Mouse (Mus musculus) kidney, embryonic 16.5 days (tissue): ENCODE results near the gene Gmnn. TPM values are rescaled to one million over a fixed set of nuclear protein-coding genes. Genes with fewer than 3 reads are reported as not detected.

Experiments
- ATAC-seq: fragments of 200-750 bp; cut with Nextera tagmentation; 2 replicates; pipeline ENCODE4 v1.8.0; 2017; ENCODE audit warnings: moderate TSS enrichment; ENCODE audit not compliant: low FRiP score, low TSS enrichment
- H3K27ac ChIP-seq: fragments of 300-500 bp; sonication (generic); 2 replicates; pipeline ENCODE4 v1.5.1; 2014; ENCODE audit warnings: low read length
- H3K27me3 ChIP-seq: fragments of 300-500 bp; sonication (generic); 2 replicates; pipeline ENCODE4 v1.6.1; 2014; ENCODE audit warnings: low read length, control low read depth, mixed read lengths; ENCODE audit not compliant: insufficient read depth
- H3K36me3 ChIP-seq: fragments of 300-500 bp; sonication (generic); 2 replicates; pipeline ENCODE4 v1.6.1; 2014; ENCODE audit warnings: low read length, control low read depth, mixed read lengths; ENCODE audit not compliant: insufficient read depth
- H3K4me1 ChIP-seq: fragments of 300-500 bp; sonication (generic); 2 replicates; pipeline ENCODE4 v1.6.1; 2014; ENCODE audit warnings: low read length, control low read depth, mixed read lengths; ENCODE audit not compliant: insufficient read depth
- H3K4me2 ChIP-seq: fragments of 300-500 bp; sonication (generic); replicated peaks from 2 replicates; pipeline ENCODE4 v1.6.1; 2014; ENCODE audit warnings: low read depth, low read length
- H3K4me3 ChIP-seq: fragments of 300-500 bp; sonication (generic); 2 replicates; pipeline ENCODE4 v1.5.1; 2014; ENCODE audit warnings: mild to moderate bottlenecking, low read length
- H3K9ac ChIP-seq: fragments of 300-500 bp; sonication (generic); replicated peaks from 2 replicates; pipeline ENCODE4 v1.6.1; 2014; ENCODE audit warnings: low read length
- H3K9me3 ChIP-seq: fragments of 300-500 bp; sonication (generic); 2 replicates; pipeline ENCODE4 v1.6.1; 2016; ENCODE audit warnings: low read length, control low read depth
- WGBS: fragments of 180-500 bp; shearing (Covaris S2); extraction: QIAGEN DNeasy Blood & Tissue Kit; methylation state at CpG from one replicate; pipeline ENCODE4 v1.1.7; 2014; 5-methylcytosine and 5-hydroxymethylcytosine counted together
- polyA plus RNA-seq: library from polyadenylated mRNA; unstranded; fragments of >200 nt; fragmentation: Nextera tagmentation; extraction: Ambion mirVana; gene quantifications from 2 replicates; pipeline ENCODE4 v1.2.1, GENCODE M21; 2015

Gmnn gene
- polyA plus RNA-seq, 1 experiment from 2014 or later = 104 TPM

DNA sequence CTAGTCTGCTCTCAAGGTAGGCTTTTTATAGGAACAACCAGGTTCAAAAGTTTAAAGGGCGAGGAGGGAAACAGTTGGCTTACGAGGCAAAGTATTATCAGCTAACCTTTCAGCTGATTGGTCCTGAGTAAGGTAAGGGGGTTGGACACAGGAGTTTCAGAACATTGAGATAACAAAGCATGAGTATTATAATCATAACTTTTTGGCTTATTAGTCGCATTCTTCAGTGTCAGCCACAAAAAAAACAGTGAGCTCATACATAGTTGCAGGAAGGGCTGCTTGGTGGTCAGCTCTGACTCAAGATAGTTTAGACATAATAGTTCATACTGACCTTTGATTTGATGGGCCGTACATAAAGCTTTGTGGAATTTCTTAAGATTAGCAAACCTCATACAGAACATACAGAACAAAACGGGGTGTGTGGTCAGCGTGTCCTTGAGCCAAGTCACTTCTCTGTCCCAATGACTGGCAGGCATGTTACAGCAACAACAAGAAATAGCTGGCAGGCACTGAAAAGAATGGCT lies 26.1 kb downstream of the Gmnn start:
- 67% methylated on average over 6 of the region's 6 CpGs for WGBS
- Histone ChIP-seq H3K4me3 (no peak overlapping the region), H3K4me1 (no peaks in the 10 kb centered on the region), H3K27me3 (no peaks in the 10 kb centered on the region), H3K9me3 (no peaks in the 10 kb centered on the region), H3K27ac (no peak overlapping the region), H3K4me2 (no peak overlapping the region), H3K36me3 (no peaks in the 10 kb centered on the region), H3K9ac (no peak overlapping the region)
- no peak for ATAC-seq

DNA sequence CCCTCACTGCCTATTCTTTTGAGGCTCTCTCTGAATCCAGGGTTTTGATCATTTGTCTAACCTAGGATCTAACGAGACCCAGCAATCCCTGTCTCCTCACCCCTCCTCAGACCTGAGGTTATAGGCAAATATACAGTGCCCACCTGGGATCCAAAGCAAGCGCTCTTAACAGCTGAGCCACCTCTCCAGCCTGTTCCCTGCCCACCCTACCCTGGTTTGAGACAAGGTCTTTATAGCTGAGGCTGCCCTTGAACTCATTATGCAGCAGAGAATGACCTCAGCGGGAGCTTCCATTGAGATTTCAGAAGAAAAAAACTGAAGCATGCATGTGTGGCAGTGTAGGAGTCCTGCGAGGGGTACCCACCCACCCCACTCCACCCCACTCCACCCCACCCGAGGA lies 27.2 kb downstream of the Gmnn start:
- no peak overlapping the region for H3K27ac ChIP-seq
- H3K27me3 ChIP-seq = no peaks in the 10 kb centered on the region
- no peaks in the 10 kb centered on the region for H3K9me3 ChIP-seq
- H3K36me3 ChIP-seq = no peaks in the 10 kb centered on the region
- ATAC-seq = no peak
- 88% methylated on average over 5 of the region's 5 CpGs for WGBS
- no peak overlapping the region for H3K4me3 ChIP-seq
- no peak overlapping the region for H3K9ac ChIP-seq
- H3K4me2 ChIP-seq = no peak overlapping the region
- no peaks in the 10 kb centered on the region for H3K4me1 ChIP-seq

DNA sequence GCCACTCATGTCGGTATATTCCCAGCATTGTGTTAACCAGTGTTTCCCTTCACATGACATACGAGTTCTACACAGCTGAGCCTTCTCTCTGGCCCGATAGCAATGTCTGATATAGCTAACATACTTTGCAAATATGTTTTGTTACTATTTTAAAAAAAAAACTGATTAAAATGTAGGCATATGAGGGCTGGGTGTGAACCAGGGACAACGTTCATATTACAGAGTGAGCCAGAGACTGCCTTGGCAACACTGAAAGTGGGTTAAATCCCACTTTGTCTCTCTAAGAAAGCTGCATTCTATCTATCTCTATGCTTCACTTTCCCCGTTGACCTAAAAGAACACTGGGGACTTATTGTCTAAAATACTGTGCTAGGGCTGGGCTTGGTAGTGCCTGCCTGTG lies 32.6 kb downstream of the Gmnn start:
- ATAC-seq = no peak
- Histone ChIP-seq H3K27me3 (no peaks in the 10 kb centered on the region), H3K4me1 (0 out of 2 replicates have a peak, but pooled peaks cover 5% of the 10 kb centered on the region), H3K4me3 (no peak overlapping the region), H3K9ac (no peak overlapping the region), H3K36me3 (no peaks in the 10 kb centered on the region), H3K4me2 (no peak overlapping the region), H3K9me3 (no peaks in the 10 kb centered on the region), H3K27ac (no peak overlapping the region)
- WGBS = 86% methylated on average over 5 of the region's 5 CpGs

DNA sequence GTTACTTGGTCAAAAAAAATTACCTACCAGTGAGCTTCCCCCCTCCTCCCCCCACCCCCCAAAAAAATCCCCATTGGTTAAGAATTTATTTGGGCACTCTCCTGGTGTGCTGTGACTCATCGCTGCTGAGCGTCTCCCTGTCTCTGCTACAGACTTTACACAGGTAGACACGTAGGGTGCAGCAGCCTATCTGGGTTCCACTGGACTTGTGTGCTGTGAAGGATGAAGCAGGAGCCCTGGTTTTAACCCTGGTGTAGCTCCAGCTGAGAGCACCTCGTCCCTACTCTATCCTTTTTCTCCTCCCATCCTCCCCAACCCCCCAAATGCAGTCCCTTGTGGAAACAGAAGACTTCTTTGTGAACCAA lies 37.3 kb downstream of the Gmnn start:
- ATAC-seq = peak; percentile 80
- no peak overlapping the region for H3K4me3 ChIP-seq
- H3K4me1 ChIP-seq = peaks cover 10% of the 10 kb centered on the region
- H3K27ac ChIP-seq = no peak overlapping the region
- no peak overlapping the region for H3K9ac ChIP-seq
- H3K27me3 ChIP-seq = no peaks in the 10 kb centered on the region
- WGBS = 24% methylated on average over 4 of the region's 4 CpGs
- H3K36me3 ChIP-seq = no peaks in the 10 kb centered on the region
- no peaks in the 10 kb centered on the region for H3K9me3 ChIP-seq
- peak overlapping the region; percentile 10 for H3K4me2 ChIP-seq

DNA sequence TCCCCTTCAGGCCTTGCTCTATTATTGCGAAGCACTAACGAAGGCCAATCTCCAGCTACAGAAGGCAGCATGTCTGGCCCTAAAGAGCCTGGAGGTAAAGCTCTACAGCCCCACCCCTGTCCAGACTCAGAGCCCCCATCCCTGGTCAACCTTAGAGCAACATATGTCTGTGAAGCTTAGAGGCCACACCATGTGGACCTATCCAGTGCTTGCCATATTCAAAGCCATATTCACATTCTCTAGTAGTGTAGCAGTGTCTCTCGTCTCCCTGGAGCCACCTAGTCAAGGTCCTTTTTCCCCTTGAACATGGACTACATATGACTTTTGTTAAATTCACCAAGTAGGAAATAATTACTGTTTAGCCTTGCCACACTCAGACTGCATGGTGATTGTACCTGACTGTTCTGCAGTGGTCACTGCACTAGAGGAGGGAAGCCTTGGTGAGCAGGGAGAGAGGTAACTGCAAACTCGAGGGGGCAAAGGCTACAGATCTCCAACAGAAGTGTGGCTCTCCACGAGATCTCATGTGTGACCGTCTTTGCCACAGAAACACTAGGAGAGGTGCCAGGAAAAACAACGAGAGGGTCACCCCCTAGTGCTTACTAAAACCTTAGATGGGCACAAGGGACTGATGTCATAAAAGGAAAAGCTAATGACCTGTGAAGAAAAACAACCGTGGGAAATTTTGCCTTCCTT lies 37.9 kb downstream of the Gmnn start:
- peak; percentile 84 for ATAC-seq
- Histone ChIP-seq H3K27ac (no peak overlapping the region), H3K4me2 (peak overlapping the region; percentile 10), H3K9me3 (no peaks in the 10 kb centered on the region), H3K27me3 (no peaks in the 10 kb centered on the region), H3K4me1 (peaks cover 10% of the 10 kb centered on the region), H3K36me3 (no peaks in the 10 kb centered on the region), H3K9ac (0 out of 2 replicates have a peak overlapping the region, but pooled peaks have one; percentile 7), H3K4me3 (no peak overlapping the region)
- 31% methylated on average over 8 of the region's 8 CpGs for WGBS

DNA sequence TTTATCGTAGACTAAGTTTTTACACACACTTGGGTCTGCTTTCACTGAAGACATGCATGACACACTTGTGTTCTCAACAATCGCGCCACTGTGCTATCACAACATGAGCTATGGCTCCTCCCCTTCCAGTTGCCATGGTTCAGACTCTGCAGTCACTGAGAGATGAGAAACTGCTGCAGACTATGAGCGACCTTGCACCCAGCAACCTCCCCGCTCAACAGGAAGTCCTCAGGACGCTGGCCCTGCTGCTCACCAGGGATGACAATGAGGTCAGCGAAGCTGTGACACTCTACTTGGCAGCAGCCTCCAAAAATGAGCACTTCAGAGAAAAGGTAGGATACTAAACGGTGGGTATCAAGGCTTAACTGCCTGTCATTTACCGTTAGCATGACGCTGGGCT lies 40.2 kb downstream of the Gmnn start:
- WGBS = 69% methylated on average over 10 of the region's 10 CpGs

DNA sequence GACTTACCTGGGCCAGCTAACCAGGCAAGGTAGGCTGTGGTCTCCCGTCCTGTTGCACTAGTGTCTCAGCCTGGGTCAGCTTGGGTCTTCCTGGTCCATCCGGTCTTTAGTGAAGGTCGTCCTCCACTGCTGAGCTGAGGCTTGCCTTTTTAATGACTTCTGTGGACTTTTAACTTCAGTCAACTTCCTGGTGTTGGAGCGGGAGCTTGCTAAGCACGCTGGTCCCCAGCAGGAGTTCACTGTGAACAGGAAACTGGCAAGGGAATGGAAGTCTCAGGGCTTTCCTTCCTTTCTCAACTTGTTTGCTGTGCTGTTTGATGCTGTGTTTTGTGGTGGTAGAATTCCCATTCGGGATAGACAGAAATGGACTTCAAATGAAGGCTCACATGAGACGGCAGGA lies 44.0 kb downstream of the Gmnn start:
- no peak overlapping the region for H3K4me2 ChIP-seq

More for the DNA sequence above, 40.2 kb downstream of the Gmnn start:
- Histone ChIP-seq H3K27ac (no peak overlapping the region), H3K9me3 (no peaks in the 10 kb centered on the region), H3K4me1 (peaks cover 15% of the 10 kb centered on the region), H3K27me3 (no peaks in the 10 kb centered on the region), H3K4me3 (no peak overlapping the region), H3K4me2 (no peak overlapping the region), H3K36me3 (no peaks in the 10 kb centered on the region), H3K9ac (no peak overlapping the region)
- no peak for ATAC-seq

DNA sequence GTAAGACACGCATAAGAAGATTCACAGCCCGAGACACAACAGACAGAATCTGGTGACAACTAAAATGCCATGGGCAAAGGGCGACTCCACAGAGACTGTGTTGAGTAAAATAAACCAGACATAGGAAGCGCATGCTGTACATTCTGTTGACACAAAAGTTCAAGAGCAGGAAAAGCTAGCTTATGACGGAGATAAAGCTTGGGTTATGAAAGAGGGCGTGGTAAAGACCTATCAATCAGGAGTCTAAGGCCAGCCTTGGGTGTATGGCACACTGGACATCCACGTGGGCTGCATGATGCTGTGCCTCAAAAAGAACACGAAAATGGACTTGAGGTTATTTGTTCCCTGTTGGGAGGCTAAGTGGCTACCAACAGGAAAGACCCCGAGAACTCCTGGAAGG lies 45.3 kb downstream of the Gmnn start:
- H3K9me3 ChIP-seq = no peaks in the 10 kb centered on the region
- H3K27ac ChIP-seq = no peak overlapping the region
- H3K4me2 ChIP-seq = no peak overlapping the region
- no peaks in the 10 kb centered on the region for H3K27me3 ChIP-seq
- 71% methylated on average over 9 of the region's 9 CpGs for WGBS
- peaks cover 29% of the 10 kb centered on the region for H3K4me1 ChIP-seq
- H3K9ac ChIP-seq = no peak overlapping the region
- no peak overlapping the region for H3K4me3 ChIP-seq
- no peak for ATAC-seq
- no peaks in the 10 kb centered on the region for H3K36me3 ChIP-seq

More for the DNA sequence above, 44.0 kb downstream of the Gmnn start:
- H3K4me1 ChIP-seq = peaks cover 29% of the 10 kb centered on the region
- no peaks in the 10 kb centered on the region for H3K36me3 ChIP-seq
- no peaks in the 10 kb centered on the region for H3K27me3 ChIP-seq
- WGBS = 67% methylated on average over 7 of the region's 7 CpGs
- H3K4me3 ChIP-seq = no peak overlapping the region
- no peak for ATAC-seq
- no peak overlapping the region for H3K9ac ChIP-seq
- H3K27ac ChIP-seq = no peak overlapping the region
- H3K9me3 ChIP-seq = no peaks in the 10 kb centered on the region

DNA sequence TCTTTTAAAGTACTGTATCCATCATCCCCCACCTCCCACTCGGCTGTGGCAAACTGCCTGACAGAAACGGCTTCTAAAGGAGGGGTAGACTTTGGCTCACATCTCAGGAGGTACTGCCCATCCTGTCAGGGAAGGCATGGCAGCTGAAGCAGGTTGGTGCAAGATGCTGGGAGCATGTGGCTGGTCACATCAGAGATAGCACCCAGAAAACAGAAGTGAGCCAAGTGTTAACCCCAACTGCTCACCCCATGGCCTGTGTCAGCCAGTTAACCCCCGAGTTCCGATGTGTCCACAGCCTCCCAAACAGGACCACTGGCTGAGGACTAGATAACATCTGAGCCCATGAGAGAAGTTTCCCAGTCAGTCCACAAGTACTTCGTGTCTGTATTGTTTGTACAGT lies 46.1 kb downstream of the Gmnn start:
- Histone ChIP-seq H3K4me2 (no peak overlapping the region), H3K4me3 (no peak overlapping the region), H3K4me1 (peaks cover 29% of the 10 kb centered on the region), H3K9me3 (no peaks in the 10 kb centered on the region), H3K27ac (no peak overlapping the region), H3K36me3 (no peaks in the 10 kb centered on the region), H3K9ac (no peak overlapping the region), H3K27me3 (no peaks in the 10 kb centered on the region)
- ATAC-seq = no peak
- 58% methylated on average over 5 of the region's 5 CpGs for WGBS

DNA sequence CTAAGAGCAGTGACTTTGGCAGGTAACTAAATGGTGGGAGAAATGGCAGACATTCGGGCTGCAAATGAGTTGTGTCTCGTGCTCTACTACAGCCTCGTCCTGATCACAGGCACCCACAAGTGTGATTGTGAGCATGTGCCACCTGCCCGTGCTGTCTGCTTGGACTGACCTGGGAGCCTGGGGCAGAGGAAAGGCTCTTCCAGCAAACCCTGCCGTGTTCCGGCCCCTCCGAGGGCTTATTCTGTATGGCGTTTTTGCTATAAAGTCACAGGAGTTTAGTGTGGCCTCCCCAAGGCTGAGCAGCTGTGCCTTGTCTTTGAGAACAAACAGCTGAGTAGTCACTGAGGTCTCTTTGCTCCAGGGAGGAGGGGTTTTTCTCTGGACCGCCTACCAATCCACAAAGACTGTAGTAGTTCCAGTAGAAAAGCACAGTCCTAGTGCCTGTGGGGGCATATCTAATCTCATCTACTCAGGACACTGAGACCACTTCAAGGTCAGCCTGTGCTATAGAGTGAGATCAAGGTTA lies 47.3 kb downstream of the Gmnn start:
- H3K9me3 ChIP-seq = no peaks in the 10 kb centered on the region
- H3K9ac ChIP-seq = no peak overlapping the region
- ATAC-seq = peak; percentile 33; the same call in 1 of the 2 replicates
- H3K27me3 ChIP-seq = no peaks in the 10 kb centered on the region
- no peak overlapping the region for H3K4me3 ChIP-seq
- 74% methylated on average over 9 of the region's 9 CpGs for WGBS
- H3K36me3 ChIP-seq = no peaks in the 10 kb centered on the region
- H3K4me2 ChIP-seq = no peak overlapping the region
- H3K27ac ChIP-seq = 0 out of 2 replicates have a peak overlapping the region, but pooled peaks have one; percentile 3
- peaks cover 32% of the 10 kb centered on the region for H3K4me1 ChIP-seq
